Mouse (Mus musculus): ENCODE measurements around the gene Map4k5. TPM values are rescaled to one million over a fixed set of nuclear protein-coding genes. Genes with fewer than 3 reads are reported as not detected.
A peak's percentile ranks its signal among the peaks of the same experiment; 100 is the strongest.

Gene Map4k5
- 23.8 and 24.6 TPM in 2 replicates for polyA plus RNA-seq (2015; fragmentation: Nextera tagmentation; extraction: Ambion mirVana)

GRCm38 (mm10) chr12:69892371-69893251 is at the start of gene Map4k5, which contains the start of gene Atl1:
Gene Map4k5, minus strand, starts transcription at chr12:69893200.
Gene Atl1, plus strand, starts transcription at chr12:69892614.
- H3K4me2 ChIP-seq (ENCODE audit: low read depth, low read length), result peak within 1 kb of the TSS; percentile 94
- peak; percentile 96 for ATAC-seq (ENCODE audit: low read depth)
- no peaks in the 10 kb centered on the region for H3K27me3 ChIP-seq (ENCODE audit: control insufficient read depth, insufficient read depth, low read depth, low read length)
- WGBS (ENCODE audit: insufficient replicate concordance), result under 1% methylated on average over 116 of the region's 118 CpGs
- peak within 1 kb of the TSS; percentile 99 for H3K9ac ChIP-seq (ENCODE audit: low read depth, low read length)
- peaks cover 4% of the 10 kb centered on the region; the same call in 1 of the 2 replicates for H3K36me3 ChIP-seq (ENCODE audit: control insufficient read depth, insufficient read depth)
- no peaks in the 10 kb centered on the region for H3K9me3 ChIP-seq (replicated peaks; ENCODE audit: control insufficient read depth, low read length)
- peak within 1 kb of the TSS; percentile 95 for H3K4me3 ChIP-seq (ENCODE audit: low read depth, low read length)
- H3K4me1 ChIP-seq (ENCODE audit: control insufficient read depth, low read depth, low read length), result peaks cover 31% of the 10 kb centered on the region
- peak within 1 kb of the TSS; percentile 97 for H3K27ac ChIP-seq (ENCODE audit: low read length)

GRCm38 (mm10) chr12:69941655-69942329 is 48.8 kb upstream of the Map4k5 start:
- no peaks in the 10 kb centered on the region for H3K27me3 ChIP-seq (ENCODE audit: control insufficient read depth, insufficient read depth, low read depth, low read length)
- no peak overlapping the region for H3K4me2 ChIP-seq (ENCODE audit: low read depth, low read length)
- no peak overlapping the region for H3K9ac ChIP-seq (ENCODE audit: low read depth, low read length)
- no peaks in the 10 kb centered on the region for H3K9me3 ChIP-seq (replicated peaks; ENCODE audit: control insufficient read depth, low read length)
- H3K4me3 ChIP-seq (ENCODE audit: low read depth, low read length), result no peak overlapping the region
- no peaks in the 10 kb centered on the region for H3K36me3 ChIP-seq (ENCODE audit: control insufficient read depth, insufficient read depth)
- WGBS (ENCODE audit: insufficient replicate concordance), result 46% methylated on average over 1 of the region's 1 CpGs
- H3K27ac ChIP-seq (ENCODE audit: low read length), result no peak overlapping the region
- H3K4me1 ChIP-seq (ENCODE audit: control insufficient read depth, low read depth, low read length), result no peaks in the 10 kb centered on the region
- ATAC-seq (ENCODE audit: low read depth), result peak; percentile 7; the same call in 1 of the 2 replicates

- H3K4me2 ChIP-seq (ENCODE audit: low read depth, low read length), result no peak overlapping the region
- H3K27ac ChIP-seq (ENCODE audit: low read length), result no peak overlapping the region
- H3K9me3 ChIP-seq (replicated peaks; ENCODE audit: control insufficient read depth, low read length), result no peaks in the 10 kb centered on the region
- WGBS (ENCODE audit: insufficient replicate concordance), result 55% methylated on average over 2 of the region's 2 CpGs
- H3K36me3 ChIP-seq (ENCODE audit: control insufficient read depth, insufficient read depth), result no peaks in the 10 kb centered on the region
- no peak for ATAC-seq (ENCODE audit: low read depth)
- no peak overlapping the region for H3K4me3 ChIP-seq (ENCODE audit: low read depth, low read length)
- H3K27me3 ChIP-seq (ENCODE audit: control insufficient read depth, insufficient read depth, low read depth, low read length), result no peaks in the 10 kb centered on the region
- no peak overlapping the region for H3K9ac ChIP-seq (ENCODE audit: low read depth, low read length)
- no peaks in the 10 kb centered on the region for H3K4me1 ChIP-seq (ENCODE audit: control insufficient read depth, low read depth, low read length)
Measured at GRCm38 (mm10) chr12:69939291-69939690, 46.3 kb upstream of the Map4k5 start.

GRCm38 (mm10) chr12:69937731-69938130 is 44.7 kb upstream of the Map4k5 start:
- Histone ChIP-seq H3K27me3 (ENCODE audit: control insufficient read depth, insufficient read depth, low read depth, low read length) (no peaks in the 10 kb centered on the region), H3K9me3 (replicated peaks; ENCODE audit: control insufficient read depth, low read length) (no peaks in the 10 kb centered on the region), H3K4me1 (ENCODE audit: control insufficient read depth, low read depth, low read length) (no peaks in the 10 kb centered on the region), H3K4me2 (ENCODE audit: low read depth, low read length) (no peak overlapping the region), H3K9ac (ENCODE audit: low read depth, low read length) (no peak overlapping the region), H3K4me3 (ENCODE audit: low read depth, low read length) (no peak overlapping the region), H3K27ac (ENCODE audit: low read length) (no peak overlapping the region), H3K36me3 (ENCODE audit: control insufficient read depth, insufficient read depth) (no peaks in the 10 kb centered on the region)
- ATAC-seq (ENCODE audit: low read depth), result no peak
- WGBS (ENCODE audit: insufficient replicate concordance), result 56% methylated on average over 5 of the region's 5 CpGs

GRCm38 (mm10) chr12:69926716-69927115 is 33.7 kb upstream of the Map4k5 start:
- ATAC-seq (ENCODE audit: low read depth), result peak; percentile 64
- H3K4me2 ChIP-seq (ENCODE audit: low read depth, low read length), result peak overlapping the region; percentile 21; the same call in 1 of the 2 replicates

GRCm38 (mm10) chr12:69924012-69924411 is 31.0 kb upstream of the Map4k5 start:
- peak overlapping the region; percentile 29; the same call in 1 of the 2 replicates for H3K27ac ChIP-seq (ENCODE audit: low read length)
- ATAC-seq (ENCODE audit: low read depth), result no peak
- no peak overlapping the region for H3K4me2 ChIP-seq (ENCODE audit: low read depth, low read length)
- peaks cover 16% of the 10 kb centered on the region for H3K4me1 ChIP-seq (ENCODE audit: control insufficient read depth, low read depth, low read length)
- 9% methylated on average over 5 of the region's 5 CpGs for WGBS (ENCODE audit: insufficient replicate concordance)
- H3K36me3 ChIP-seq (ENCODE audit: control insufficient read depth, insufficient read depth), result no peaks in the 10 kb centered on the region
- no peaks in the 10 kb centered on the region for H3K27me3 ChIP-seq (ENCODE audit: control insufficient read depth, insufficient read depth, low read depth, low read length)
- H3K9ac ChIP-seq (ENCODE audit: low read depth, low read length), result no peak overlapping the region
- H3K9me3 ChIP-seq (replicated peaks; ENCODE audit: control insufficient read depth, low read length), result no peaks in the 10 kb centered on the region
- H3K4me3 ChIP-seq (ENCODE audit: low read depth, low read length), result no peak overlapping the region

More at GRCm38 (mm10) chr12:69926716-69927115, 33.7 kb upstream of the Map4k5 start:
- Histone ChIP-seq H3K9me3 (replicated peaks; ENCODE audit: control insufficient read depth, low read length) (no peaks in the 10 kb centered on the region), H3K9ac (ENCODE audit: low read depth, low read length) (no peak overlapping the region), H3K4me1 (ENCODE audit: control insufficient read depth, low read depth, low read length) (peaks cover 16% of the 10 kb centered on the region), H3K4me3 (ENCODE audit: low read depth, low read length) (no peak overlapping the region), H3K36me3 (ENCODE audit: control insufficient read depth, insufficient read depth) (no peaks in the 10 kb centered on the region), H3K27ac (ENCODE audit: low read length) (no peak overlapping the region), H3K27me3 (ENCODE audit: control insufficient read depth, insufficient read depth, low read depth, low read length) (no peaks in the 10 kb centered on the region)
- WGBS (ENCODE audit: insufficient replicate concordance), result 33% methylated on average over 7 of the region's 7 CpGs

- 24% methylated on average over 3 of the region's 3 CpGs for WGBS (ENCODE audit: insufficient replicate concordance)
- ATAC-seq (ENCODE audit: low read depth), result peak; percentile 49
- H3K36me3 ChIP-seq (ENCODE audit: control insufficient read depth, insufficient read depth), result no peaks in the 10 kb centered on the region
Measured at GRCm38 (mm10) chr12:69923603-69924002, 30.6 kb upstream of the Map4k5 start.

GRCm38 (mm10) chr12:69923128-69923527 is 30.1 kb upstream of the Map4k5 start:
- Histone ChIP-seq H3K9me3 (replicated peaks; ENCODE audit: control insufficient read depth, low read length) (no peaks in the 10 kb centered on the region), H3K4me2 (ENCODE audit: low read depth, low read length) (no peak overlapping the region), H3K27me3 (ENCODE audit: control insufficient read depth, insufficient read depth, low read depth, low read length) (no peaks in the 10 kb centered on the region), H3K9ac (ENCODE audit: low read depth, low read length) (no peak overlapping the region), H3K27ac (ENCODE audit: low read length) (peak overlapping the region; percentile 55), H3K36me3 (ENCODE audit: control insufficient read depth, insufficient read depth) (no peaks in the 10 kb centered on the region), H3K4me3 (ENCODE audit: low read depth, low read length) (no peak overlapping the region), H3K4me1 (ENCODE audit: control insufficient read depth, low read depth, low read length) (peaks cover 16% of the 10 kb centered on the region)
- 41% methylated on average over 3 of the region's 3 CpGs for WGBS (ENCODE audit: insufficient replicate concordance)
- ATAC-seq (ENCODE audit: low read depth), result no peak; the same call in 1 of the 2 replicates

More at GRCm38 (mm10) chr12:69923603-69924002, 30.6 kb upstream of the Map4k5 start:
- Histone ChIP-seq H3K4me2 (ENCODE audit: low read depth, low read length) (no peak overlapping the region), H3K27ac (ENCODE audit: low read length) (peak overlapping the region; percentile 29; the same call in 1 of the 2 replicates), H3K27me3 (ENCODE audit: control insufficient read depth, insufficient read depth, low read depth, low read length) (no peaks in the 10 kb centered on the region), H3K4me1 (ENCODE audit: control insufficient read depth, low read depth, low read length) (peaks cover 16% of the 10 kb centered on the region), H3K4me3 (ENCODE audit: low read depth, low read length) (no peak overlapping the region), H3K9me3 (replicated peaks; ENCODE audit: control insufficient read depth, low read length) (no peaks in the 10 kb centered on the region), H3K9ac (ENCODE audit: low read depth, low read length) (no peak overlapping the region)

Measured in liver, embryonic 16.5 days (tissue).